Mouse (Mus musculus) mouse embryonic stem cell (cell line): ENCODE results near the gene Dnal1.

Experiments used
- in situ Hi-C, 2 experiments: fragments of 300-500 bp; cut with MboI; formaldehyde crosslinking; loops; 1 replicate in 1 of 2; 3 replicates in 1 of 2; pipeline ENCODE4 v1.14.3; 2019 to 2020; ENCODE audit warnings: low sequenced_read_pairs in 2 of 2, low pct_unique_long_range_greater_than_20kb in 1 of 2, mixed read lengths in 1 of 2; ENCODE audit not compliant: unreplicated experiment in 1 of 2

Gene Dnal1

GRCm38 (mm10) chr12:84154786-84155522, 40.8 kb downstream of the Dnal1 start:
- in situ Hi-C loops: loop anchor here in 1 of 2 experiments (10.0 kb wide), 1 partner anchor 120 kb away; no protein-coding TSS in a partner anchor

- in situ Hi-C loops: loop anchor here in 1 of 2 experiments (10.0 kb wide), 1 partner anchor 119 kb away; no protein-coding TSS in a partner anchor
These were observed 41.3 kb downstream of the Dnal1 start for GRCm38 (mm10) chr12:84155523-84155871.

DNA sequence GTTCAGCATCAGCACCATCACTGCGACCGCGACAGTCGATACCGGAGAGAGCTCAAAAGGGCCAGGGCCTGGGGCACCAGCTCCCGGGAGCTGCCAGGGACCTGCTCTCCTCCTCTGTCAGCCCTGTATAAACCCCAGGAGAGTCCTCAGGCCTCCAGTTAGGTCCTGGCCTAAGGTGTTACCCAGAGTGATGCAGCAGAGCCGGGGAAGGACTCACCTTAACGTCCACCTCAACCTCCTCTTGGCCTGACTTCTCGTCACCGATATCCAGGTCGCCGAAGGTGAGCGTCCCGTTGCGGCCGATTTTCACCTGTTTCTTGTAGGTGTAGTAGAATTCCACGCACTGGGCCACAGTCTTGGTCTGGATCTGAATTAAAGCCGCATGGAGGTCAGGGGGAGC, 42.0 kb downstream of the Dnal1 start:
- in situ Hi-C loops: loop anchor here in 1 of 2 experiments (10.0 kb wide), 1 partner anchor 119 kb away; no protein-coding TSS in a partner anchor

GRCm38 (mm10) chr12:84158156-84158555, 44.0 kb downstream of the Dnal1 start:
- in situ Hi-C loops: loop anchor here in 1 of 2 experiments (10.0 kb wide), 1 partner anchor 117 kb away; no protein-coding TSS in a partner anchor

DNA sequence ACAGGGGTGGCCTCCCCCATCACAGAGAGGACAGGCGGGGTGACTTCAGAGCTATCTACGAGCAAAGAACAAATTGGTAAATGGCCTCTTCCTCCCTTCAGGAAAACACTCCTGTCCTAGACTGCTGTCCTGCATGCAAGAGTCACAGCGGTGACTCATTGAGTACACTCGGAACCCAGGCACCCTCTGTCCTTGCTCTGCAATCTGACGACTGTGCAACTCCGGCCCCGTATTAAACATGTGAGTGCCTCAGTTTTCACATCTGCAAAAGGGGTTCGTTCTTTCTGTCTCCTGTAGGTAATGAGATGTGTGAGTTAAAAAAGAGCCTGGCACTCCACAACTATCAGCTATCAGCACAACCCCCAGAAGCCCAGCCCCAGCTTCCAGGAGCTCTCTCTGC, 46.3 kb downstream of the Dnal1 start:
- in situ Hi-C loops: loop anchor here (10.0 kb wide), 2 partner anchors 64 to 94 kb away; no protein-coding TSS in a partner anchor

DNA sequence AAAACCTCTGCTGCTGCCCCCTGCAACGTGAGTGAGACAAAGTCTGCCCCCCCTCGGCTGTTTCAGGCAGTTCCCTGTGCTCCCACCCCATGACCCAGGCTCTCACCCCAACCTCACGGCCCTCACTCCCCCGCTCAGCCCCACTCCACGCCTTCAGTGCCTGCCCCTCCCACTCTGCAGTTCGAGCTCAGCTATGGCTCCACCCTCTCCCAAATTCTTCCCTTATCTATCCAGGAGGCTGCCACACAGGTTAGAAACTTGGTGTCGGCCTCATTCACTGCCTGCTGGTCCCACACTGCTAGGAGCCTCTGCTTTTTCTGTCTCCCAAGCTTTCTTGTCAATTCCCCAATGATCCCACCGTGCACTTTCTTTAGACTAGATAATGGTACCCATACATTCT, 47.0 kb downstream of the Dnal1 start:
- in situ Hi-C loops: loop anchor here (10.0 kb wide), 2 partner anchors 64 to 94 kb away; no protein-coding TSS in a partner anchor

DNA sequence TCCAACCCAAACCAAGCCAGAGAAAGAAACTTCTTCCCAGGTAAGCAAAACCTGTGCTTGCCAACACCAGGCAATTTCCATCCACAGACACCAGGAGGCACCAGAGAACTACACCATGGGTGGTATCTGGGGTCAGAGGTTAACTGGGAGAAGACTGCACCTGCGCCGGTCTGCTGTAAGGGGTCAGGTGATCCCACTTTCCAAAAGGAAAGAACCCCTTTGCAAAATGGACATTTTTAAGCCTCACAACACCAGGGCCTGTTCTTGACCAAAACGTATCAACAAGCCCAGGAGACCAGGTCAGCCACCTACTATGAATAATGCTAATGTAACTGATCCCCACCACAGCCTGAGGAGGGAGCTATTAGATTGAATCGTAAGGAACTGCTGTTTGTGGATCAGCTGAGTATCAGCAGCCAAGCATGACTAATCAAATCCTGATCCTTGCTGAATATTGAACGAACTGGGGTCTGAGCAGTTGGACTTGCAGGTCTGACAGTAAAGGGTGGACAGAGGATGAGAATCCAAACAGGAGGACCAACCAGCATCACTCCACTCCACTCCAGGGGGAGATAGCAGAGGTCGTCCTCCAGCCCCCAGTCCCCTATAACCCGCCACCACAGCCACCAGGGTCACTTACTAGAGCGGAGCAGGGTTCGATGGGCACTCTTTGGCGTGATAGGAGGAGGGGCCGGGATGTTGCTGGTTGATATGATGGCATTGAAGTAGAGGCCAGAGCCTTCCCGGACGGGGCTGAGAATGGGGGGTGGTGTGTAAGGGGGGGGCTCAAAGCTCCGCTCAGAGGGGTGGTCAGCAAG, 47.7 kb downstream of the Dnal1 start:
- in situ Hi-C loops: loop anchor here (10.0 kb wide), 2 partner anchors 63 to 93 kb away; no protein-coding TSS in a partner anchor

DNA sequence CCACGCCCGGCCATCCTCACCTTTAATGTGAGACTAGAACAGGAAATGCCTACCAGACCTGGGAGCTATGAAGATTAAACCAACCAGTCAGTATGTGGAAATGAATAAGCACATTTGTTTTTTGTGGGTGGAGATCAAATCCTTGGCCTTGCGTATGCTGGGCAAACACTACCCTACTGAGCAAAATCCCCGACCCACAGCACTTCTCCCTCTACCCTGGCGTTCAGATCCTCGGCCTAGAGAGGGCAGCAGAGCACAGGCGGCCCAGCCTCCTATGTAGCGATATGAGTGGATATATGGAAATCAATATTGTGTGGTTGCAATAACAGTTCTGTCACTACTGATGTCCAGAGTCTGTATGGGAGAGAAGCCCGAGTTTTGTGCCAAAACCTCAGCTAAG, 49.0 kb downstream of the Dnal1 start:
- in situ Hi-C loops: loop anchor here (10.0 kb wide), 2 partner anchors 62 to 92 kb away; no protein-coding TSS in a partner anchor

DNA sequence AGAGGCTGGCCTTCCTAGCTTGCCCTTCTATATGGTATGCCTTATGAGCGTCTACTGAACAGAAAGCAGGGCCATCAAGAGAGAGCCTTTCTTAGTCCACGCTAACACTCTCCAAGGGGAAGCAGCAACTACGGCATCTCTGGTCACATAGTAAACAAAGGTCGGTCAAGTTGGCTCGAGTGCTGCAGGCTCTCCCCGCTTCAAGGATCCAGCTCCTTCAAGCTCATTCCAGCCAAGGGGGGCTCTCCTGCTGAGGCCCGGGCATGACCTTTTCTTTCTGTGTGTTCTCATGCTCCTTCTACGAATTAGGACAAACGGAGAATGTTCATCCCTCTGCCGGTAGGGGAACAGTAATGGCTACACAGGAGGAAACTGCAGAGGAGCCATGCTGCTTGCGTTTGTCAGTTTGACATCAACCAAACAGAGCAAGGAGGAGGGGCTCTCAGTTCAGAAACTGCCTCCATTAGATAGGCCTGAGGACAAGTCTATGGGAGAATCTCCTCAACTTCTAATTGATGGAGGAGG, 49.5 kb downstream of the Dnal1 start:
- in situ Hi-C loops: loop anchor here (10.0 kb wide), 2 partner anchors 61 to 91 kb away; no protein-coding TSS in a partner anchor

- in situ Hi-C loops: loop anchor here (10.0 kb wide), 2 partner anchors 59 to 89 kb away; no protein-coding TSS in a partner anchor
These were observed 51.6 kb downstream of the Dnal1 start for GRCm38 (mm10) chr12:84165631-84166373.

GRCm38 (mm10) chr12:84170610-84171009, 56.4 kb downstream of the Dnal1 start:
- in situ Hi-C loops: no loop called here

- in situ Hi-C loops: no loop called here
These were observed 58.0 kb downstream of the Dnal1 start for GRCm38 (mm10) chr12:84172216-84172615.

- in situ Hi-C loops: no loop called here
These were observed 58.7 kb downstream of the Dnal1 start for GRCm38 (mm10) chr12:84172862-84173261.

DNA sequence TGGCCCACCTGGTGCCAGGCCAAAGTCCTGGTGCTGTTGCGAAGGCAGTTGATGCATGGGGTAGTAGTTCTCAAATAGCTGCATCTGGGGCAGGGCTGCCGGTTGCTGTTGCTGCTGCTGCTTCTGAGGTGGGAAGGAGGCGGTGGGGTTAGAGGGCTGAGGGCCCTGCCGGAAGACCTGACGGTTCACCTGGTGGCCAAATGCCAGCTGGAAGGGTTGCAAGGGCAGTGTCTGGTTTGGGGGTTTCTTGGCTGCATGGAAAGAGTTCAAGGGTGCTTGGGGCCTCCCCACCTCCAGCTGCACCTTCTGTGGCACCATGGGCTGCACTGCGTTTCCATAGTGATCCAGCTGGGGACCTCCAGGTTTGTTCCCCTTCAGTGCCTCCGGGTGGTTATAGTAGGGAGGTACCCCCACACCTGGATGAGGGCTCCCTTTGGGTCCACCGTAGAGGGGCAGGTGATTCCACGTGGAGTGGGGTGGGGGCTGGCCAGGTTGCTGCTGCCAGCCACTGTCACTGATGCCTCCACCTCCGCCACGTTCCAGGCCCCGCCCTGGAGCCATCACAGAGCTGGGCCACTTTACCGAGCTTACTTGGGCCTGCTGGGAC, 59.2 kb downstream of the Dnal1 start:
- in situ Hi-C loops: no loop called here

DNA sequence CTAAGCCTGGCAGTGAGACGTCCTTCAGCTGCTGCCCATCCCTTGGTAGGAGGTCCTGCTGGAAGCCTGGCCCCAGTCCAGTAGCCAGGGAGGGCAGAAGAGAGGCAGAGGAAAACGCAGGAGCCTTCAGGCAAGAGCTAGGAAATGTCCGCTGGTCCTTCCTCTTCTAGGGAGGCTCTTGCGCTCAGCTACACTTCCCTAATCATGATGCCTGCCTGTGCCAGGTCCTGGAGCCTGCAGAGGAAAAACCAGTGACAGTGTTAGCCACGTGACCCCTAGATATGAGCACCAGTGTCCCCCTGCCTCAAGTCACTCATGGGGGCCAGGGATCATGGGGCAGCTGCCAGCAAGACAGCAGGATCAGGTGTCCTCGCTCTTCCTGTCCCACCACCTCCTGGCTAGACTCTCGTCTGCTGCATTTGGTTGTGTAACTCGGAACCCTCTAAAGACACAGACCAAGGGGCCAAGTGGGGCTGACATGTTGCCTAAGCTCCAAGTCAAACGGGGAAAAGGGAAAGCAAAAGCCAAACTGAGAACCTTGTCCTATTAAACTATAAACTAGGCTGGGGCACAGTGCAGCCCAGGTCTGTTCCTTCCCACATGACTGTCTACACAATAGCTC, 60.1 kb downstream of the Dnal1 start:
- in situ Hi-C loops: no loop called here

DNA sequence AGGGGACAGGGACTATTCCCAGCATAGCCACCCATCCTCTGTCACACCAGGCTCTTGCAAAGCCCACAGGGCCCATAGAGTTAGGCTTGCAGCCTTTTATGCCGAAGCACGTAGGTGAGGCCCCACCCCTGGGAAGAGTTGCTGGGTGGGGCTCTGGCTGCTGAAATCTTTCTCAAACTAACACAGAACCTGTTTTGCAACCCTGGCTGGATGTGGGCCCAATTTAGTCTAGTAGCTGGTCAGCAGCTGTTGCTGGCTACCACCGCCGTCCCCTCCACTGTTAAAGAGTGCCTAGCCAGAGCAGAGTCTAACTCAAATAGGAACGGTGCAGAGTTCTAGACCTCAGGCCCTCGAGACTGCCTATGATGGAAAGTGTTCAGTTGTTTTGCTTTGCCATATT, 60.7 kb downstream of the Dnal1 start:
- in situ Hi-C loops: no loop called here

GRCm38 (mm10) chr12:84175659-84176061, 61.5 kb downstream of the Dnal1 start:
- in situ Hi-C loops: no loop called here
